Mouse (Mus musculus) olfactory bulb, adult 2 months (tissue): ENCODE data around the gene Afmid.

ENCODE experiments used
- CTCF ChIP-seq: fragments of 200-500 bp; IDR thresholded peaks from 2 replicates; pipeline ENCODE4 v1.5.1; 2012; ENCODE audit warnings: low read depth, mild to moderate bottlenecking, low read length, moderate library complexity; ENCODE audit not compliant: insufficient read depth
- POLR2A ChIP-seq: fragments of 200-500 bp; IDR thresholded peaks from 2 replicates; pipeline ENCODE4 v1.6.1; 2012; ENCODE audit warnings: mild to moderate bottlenecking, low read depth, low read length, moderate library complexity; ENCODE audit not compliant: insufficient read depth

GRCm38 (mm10) chr11:117820173-117820572, 5.6 kb upstream of the Afmid start:
- TF ChIP-seq CTCF (no peak), POLR2A (no peak)
